Mouse (Mus musculus) limb, embryonic 13.5 days (tissue): Measurements from ENCODE around the gene Bud31. TPM values are rescaled to one million over a fixed set of nuclear protein-coding genes. Genes with fewer than 3 reads are reported as not detected.
"Not testable (repeated sequence)": the region's sequence is repeated elsewhere in the genome, so short reads cannot be mapped to it uniquely, and the experiment has no call there.

Experiments used
- ATAC-seq: fragments of 200-750 bp; cut with Nextera tagmentation; 2 replicates; pipeline ENCODE4 v1.8.0; 2017; ENCODE audit warnings: low read depth, moderate number of reproducible peaks, moderate TSS enrichment; ENCODE audit not compliant: low FRiP score
- H3K27ac ChIP-seq: fragments of 300-500 bp; sonication (generic); 2 replicates; pipeline ENCODE4 v1.5.1; 2015; ENCODE audit warnings: inconsistent platforms, mild to moderate bottlenecking, moderate library complexity
- H3K27me3 ChIP-seq: fragments of 300-500 bp; sonication (generic); 2 replicates; pipeline ENCODE4 v1.6.1; 2015; ENCODE audit warnings: mild to moderate bottlenecking, inconsistent platforms
- H3K36me3 ChIP-seq: fragments of 300-500 bp; sonication (generic); 2 replicates; pipeline ENCODE4 v1.6.1; 2015; ENCODE audit warnings: inconsistent platforms, mild to moderate bottlenecking, moderate library complexity
- H3K4me1 ChIP-seq: fragments of 300-500 bp; sonication (generic); 2 replicates; pipeline ENCODE4 v1.6.1; 2015; ENCODE audit warnings: inconsistent platforms
- H3K4me2 ChIP-seq: fragments of 300-500 bp; sonication (generic); replicated peaks from 2 replicates; pipeline ENCODE4 v1.6.1; 2015; ENCODE audit warnings: inconsistent platforms, mild to moderate bottlenecking, moderate library complexity
- H3K4me3 ChIP-seq: fragments of 300-500 bp; sonication (generic); 2 replicates; pipeline ENCODE4 v1.5.1; 2015; ENCODE audit warnings: moderate library complexity, mild to moderate bottlenecking, inconsistent platforms
- H3K9ac ChIP-seq: fragments of 300-500 bp; sonication (generic); 2 replicates; pipeline ENCODE4 v1.6.1; 2015; ENCODE audit warnings: mild to moderate bottlenecking, inconsistent platforms
- H3K9me3 ChIP-seq: fragments of 300-500 bp; sonication (generic); 2 replicates; pipeline ENCODE4 v1.6.1; 2016; ENCODE audit warnings: inconsistent platforms
- WGBS: fragments of 180-500 bp; shearing (Covaris S2); methylation state at CpG from one replicate; pipeline ENCODE4 v1.1.7; 2015; 5-methylcytosine and 5-hydroxymethylcytosine counted together
- polyA plus RNA-seq: library from polyadenylated mRNA; unstranded; fragments of >200 nt; fragmentation: Nextera tagmentation; extraction: Ambion mirVana; gene quantifications from 2 replicates; pipeline ENCODE4 v1.2.1, GENCODE M21; 2015

Bud31 gene
- polyA plus RNA-seq, result 218 and 225 TPM in 2 replicates

DNA sequence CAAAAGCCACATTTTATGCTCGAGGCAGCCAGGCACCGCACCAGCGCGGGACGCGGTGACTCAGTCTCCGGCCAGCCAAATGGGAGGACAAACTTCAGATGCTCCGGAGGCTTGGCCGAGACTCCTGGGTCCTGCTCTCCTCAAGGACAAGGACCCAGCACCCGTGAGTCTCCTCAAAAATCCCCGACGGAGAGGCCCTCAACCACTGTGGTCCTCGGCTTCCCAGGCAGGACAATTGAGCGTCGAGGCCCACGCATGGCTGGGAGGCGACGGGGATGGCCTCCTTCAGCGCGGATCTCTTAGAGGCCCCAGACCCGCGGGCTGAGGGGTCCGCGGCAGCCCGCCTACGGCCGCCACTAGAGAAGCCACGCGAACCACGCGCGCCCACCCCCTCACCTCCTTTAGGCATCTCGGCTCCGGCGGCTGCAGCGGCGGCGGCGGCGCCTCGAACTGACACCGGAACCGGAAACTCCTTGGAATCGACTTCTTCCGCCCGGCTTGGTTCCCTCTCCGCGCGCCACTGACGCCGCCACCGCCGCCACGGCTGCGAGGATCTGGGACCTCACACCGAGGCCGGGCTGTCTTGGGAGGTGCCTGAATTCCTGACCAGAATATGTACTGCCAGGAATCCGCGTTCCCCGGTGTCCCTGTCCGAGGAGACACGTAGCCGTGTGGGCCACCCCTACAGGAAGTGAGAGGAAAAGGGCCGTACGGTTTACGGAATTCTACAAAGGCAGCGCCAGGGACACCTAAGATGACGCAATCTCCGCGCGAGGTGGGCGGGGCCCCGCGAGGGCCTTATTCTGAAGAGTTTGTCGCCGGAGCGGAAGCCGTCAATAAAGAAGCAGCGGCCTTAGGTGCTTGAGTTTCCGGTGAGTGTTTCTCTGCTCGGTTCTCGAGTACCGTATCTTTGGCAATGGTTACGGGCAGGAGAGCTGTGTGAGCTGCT is at the start of gene Bud31, which contains the start of gene Pdap1:
Gene Bud31, plus strand, starts transcription at position 792 of the 949 bp plus-strand sequence.
Gene Pdap1, minus strand, starts transcription at position 668 of the 949 bp plus-strand sequence.
- peak; percentile 93 for ATAC-seq
- Histone ChIP-seq H3K27ac (peak within 1 kb of the TSS; percentile 84), H3K4me1 (peaks cover 28% of the 10 kb centered on the region), H3K4me2 (peak within 1 kb of the TSS; percentile 93), H3K9ac (peak within 1 kb of the TSS; percentile 94), H3K9me3 (no peaks in the 10 kb centered on the region), H3K36me3 (peaks cover 64% of the 10 kb centered on the region), H3K4me3 (peak within 1 kb of the TSS; percentile 82), H3K27me3 (no peaks in the 10 kb centered on the region)
- WGBS, result 0% methylated on average over 76 of the region's 84 CpGs

DNA sequence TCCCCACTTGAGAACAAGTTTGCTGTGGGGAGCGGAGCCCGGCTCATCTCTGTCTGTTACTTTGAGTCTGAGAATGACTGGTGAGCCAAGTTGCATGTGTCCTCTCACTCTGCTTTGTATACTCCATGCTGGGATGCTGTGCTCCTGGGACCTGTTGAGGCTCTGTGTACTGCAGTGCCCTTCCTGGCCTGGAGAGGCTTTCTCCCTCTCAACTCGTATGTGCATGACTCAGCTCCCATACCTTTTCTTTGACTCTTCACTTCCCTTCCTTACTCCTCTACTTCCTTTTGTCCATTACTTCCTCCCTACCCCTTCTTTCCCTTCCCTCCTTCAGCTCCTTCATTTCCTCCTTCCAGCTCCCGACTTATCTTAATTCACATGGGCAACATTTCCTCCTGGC is 44.0 kb upstream of the Bud31 start:
- WGBS, result 87% methylated on average over 4 of the region's 4 CpGs
- Histone ChIP-seq H3K4me2 (no peak overlapping the region), H3K9me3 (no peaks in the 10 kb centered on the region), H3K9ac (no peak overlapping the region), H3K4me3 (no peak overlapping the region), H3K4me1 (no peaks in the 10 kb centered on the region), H3K27me3 (no peaks in the 10 kb centered on the region), H3K27ac (no peak overlapping the region), H3K36me3 (peaks cover 96% of the 10 kb centered on the region)
- ATAC-seq, result no peak

DNA sequence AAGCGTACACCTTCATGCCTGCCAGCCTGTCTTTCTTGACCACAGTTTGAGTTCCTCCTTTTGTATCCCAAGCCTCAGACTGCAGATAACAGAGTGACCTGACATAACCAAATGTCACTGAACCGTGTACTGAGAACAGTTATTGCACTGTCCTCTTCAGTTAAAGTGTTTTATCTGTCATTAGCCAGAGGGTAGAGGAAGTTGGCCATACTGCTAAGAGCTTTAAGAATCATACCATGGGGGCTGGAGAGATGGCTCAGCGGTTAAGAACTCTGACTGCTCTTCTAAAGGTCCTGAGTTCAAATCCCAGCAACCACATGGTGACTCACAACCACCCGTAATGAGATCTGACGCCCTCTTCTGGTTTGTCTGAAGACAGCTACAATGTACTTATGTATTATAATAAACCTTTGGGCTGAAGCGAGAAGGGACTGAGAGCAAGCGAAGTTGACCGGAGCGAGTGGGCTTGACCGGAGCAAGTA is 41.8 kb upstream of the Bud31 start:
- 91% methylated on average over 10 of the region's 10 CpGs for WGBS
- H3K27ac ChIP-seq, result no peak overlapping the region
- no peak overlapping the region for H3K4me2 ChIP-seq
- no peak overlapping the region for H3K9ac ChIP-seq
- no peak overlapping the region for H3K4me3 ChIP-seq
- H3K27me3 ChIP-seq, result no peaks in the 10 kb centered on the region
- H3K4me1 ChIP-seq, result no peaks in the 10 kb centered on the region
- peaks cover 97% of the 10 kb centered on the region for H3K36me3 ChIP-seq
- no peaks in the 10 kb centered on the region for H3K9me3 ChIP-seq
- ATAC-seq, result no peak

DNA sequence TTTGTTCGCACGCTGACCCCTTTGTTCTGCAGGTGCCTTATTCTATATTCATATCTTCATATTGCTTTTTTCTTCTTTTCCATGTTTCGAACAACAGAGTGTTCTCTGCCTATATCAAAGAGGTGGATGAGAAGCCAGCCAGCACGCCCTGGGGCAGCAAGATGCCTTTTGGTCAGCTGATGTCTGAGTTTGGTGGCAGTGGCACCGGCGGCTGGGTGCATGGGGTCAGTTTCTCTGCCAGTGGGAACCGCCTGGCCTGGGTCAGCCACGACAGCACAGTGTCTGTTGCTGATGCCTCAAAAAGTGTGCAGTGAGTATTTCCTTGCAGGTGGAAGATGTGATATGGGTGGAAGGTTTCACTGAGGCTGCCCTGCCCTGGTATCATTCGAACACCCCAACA is 39.2 kb upstream of the Bud31 start:
- WGBS, result 97% methylated on average over 9 of the region's 9 CpGs
- H3K36me3 ChIP-seq, result peaks cover 98% of the 10 kb centered on the region
- H3K4me1 ChIP-seq, result no peaks in the 10 kb centered on the region
- ATAC-seq, result no peak
- no peak overlapping the region for H3K4me2 ChIP-seq
- H3K4me3 ChIP-seq, result no peak overlapping the region
- no peak overlapping the region for H3K9ac ChIP-seq
- no peaks in the 10 kb centered on the region for H3K27me3 ChIP-seq
- H3K9me3 ChIP-seq, result no peaks in the 10 kb centered on the region
- no peak overlapping the region for H3K27ac ChIP-seq

DNA sequence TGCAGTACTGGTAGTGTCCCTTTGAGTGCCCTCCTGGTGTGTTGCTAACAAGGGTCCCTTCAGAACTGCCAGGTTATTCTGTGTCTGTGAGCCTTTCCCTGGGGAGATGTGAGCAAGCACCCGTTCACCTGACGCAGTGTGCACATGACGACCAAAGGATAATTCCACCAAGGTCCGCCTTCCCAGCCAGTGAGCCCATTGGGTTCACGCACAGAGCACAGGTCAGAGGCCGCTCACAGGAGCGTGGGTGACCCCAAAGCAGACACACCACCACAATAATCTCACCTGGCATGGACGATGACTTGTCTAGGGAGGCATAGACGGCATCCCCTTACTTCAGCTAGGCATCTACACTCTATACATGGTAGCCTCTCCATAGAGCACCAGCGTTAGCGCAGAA is 38.7 kb upstream of the Bud31 start:
- not testable (repeated sequence) for H3K27me3 ChIP-seq, H3K4me3 ChIP-seq, H3K27ac ChIP-seq, H3K4me2 ChIP-seq, ATAC-seq, H3K9ac ChIP-seq, H3K9me3 ChIP-seq, H3K4me1 ChIP-seq
- 97% methylated on average over 11 of the region's 11 CpGs for WGBS
- H3K36me3 ChIP-seq, result peaks cover 98% of the 10 kb centered on the region

DNA sequence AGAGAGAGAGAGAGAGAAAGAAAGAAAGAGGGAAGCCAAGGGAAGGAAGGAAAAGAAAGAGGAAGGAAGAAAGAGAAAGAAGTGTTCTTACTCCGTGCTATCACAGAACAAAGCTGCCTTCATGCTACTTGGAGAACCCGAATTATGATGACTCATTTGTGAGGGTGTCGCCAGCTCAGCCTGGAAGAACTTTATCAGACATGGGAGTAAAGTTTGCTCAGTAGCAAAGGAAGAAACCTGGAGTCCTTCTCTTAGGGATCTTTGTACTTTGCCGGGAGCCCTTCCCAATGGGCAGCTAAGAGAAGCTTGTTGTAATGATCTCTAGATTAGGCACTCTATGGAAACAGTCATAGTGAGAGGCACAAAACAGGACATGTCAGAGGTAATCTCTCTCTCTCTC is 37.5 kb upstream of the Bud31 start:
- no peak for ATAC-seq
- H3K9ac ChIP-seq, result no peak overlapping the region
- no peak overlapping the region for H3K27ac ChIP-seq
- no peak overlapping the region for H3K4me3 ChIP-seq
- H3K4me1 ChIP-seq, result no peaks in the 10 kb centered on the region
- H3K36me3 ChIP-seq, result peaks cover 98% of the 10 kb centered on the region
- 91% methylated on average over 4 of the region's 4 CpGs for WGBS
- no peaks in the 10 kb centered on the region for H3K27me3 ChIP-seq
- H3K9me3 ChIP-seq, result no peaks in the 10 kb centered on the region
- H3K4me2 ChIP-seq, result no peak overlapping the region

DNA sequence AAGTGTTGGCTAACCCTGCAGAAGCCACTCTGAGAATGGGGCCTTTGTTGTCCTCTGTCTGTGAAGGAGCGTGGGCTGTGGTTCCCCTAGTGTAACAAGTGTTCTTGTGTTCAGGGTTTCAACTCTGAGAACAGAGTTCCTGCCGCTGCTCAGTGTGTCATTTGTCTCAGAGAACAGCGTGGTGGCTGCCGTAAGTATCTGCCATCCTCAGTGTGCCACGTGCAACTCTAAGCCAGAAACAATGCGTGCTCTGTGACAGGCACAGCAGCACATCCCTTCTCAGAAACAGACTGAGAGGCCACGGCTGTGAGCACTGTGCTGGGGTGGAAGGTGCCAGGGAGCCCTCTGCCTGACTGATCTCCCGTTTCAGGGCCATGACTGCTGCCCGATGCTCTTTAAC is 35.8 kb upstream of the Bud31 start:
- H3K4me2 ChIP-seq, result no peak overlapping the region
- peak; percentile 32; the same call in 1 of the 2 replicates for ATAC-seq
- WGBS, result 89% methylated on average over 9 of the region's 9 CpGs
- no peaks in the 10 kb centered on the region for H3K4me1 ChIP-seq
- H3K4me3 ChIP-seq, result no peak overlapping the region
- H3K9ac ChIP-seq, result no peak overlapping the region
- H3K27me3 ChIP-seq, result no peaks in the 10 kb centered on the region
- H3K27ac ChIP-seq, result no peak overlapping the region
- peaks cover 97% of the 10 kb centered on the region for H3K36me3 ChIP-seq
- no peaks in the 10 kb centered on the region for H3K9me3 ChIP-seq

DNA sequence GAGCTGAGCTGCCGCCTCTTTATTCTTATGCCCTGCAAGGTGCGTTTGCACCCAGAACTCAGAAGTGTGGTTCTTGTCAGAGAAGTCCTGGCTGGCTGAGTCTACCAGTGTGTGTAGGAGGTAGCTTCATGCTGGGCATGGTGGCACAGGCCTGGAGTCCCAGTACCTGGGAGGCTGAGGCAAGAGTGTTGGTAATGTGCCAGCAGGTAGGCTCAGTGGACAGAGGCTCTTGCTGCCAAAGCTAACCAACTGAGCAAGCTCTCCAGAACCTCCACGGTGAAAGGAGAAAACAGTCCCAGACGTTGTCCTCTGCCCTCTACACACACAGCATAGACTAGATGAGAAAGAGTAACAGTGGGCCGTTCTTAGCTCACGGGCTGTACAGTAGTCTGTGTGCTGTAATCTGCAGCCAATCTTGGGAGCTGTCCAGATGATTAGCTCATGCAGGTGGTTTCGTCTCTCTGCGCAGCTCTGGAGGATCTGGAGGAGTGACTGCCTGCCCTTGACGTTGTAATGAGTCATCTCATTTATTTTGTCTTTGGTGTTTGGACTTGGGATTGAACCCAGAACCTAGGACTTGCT is 34.4 kb upstream of the Bud31 start:
- ATAC-seq, result no peak
- 92% methylated on average over 9 of the region's 9 CpGs for WGBS

DNA sequence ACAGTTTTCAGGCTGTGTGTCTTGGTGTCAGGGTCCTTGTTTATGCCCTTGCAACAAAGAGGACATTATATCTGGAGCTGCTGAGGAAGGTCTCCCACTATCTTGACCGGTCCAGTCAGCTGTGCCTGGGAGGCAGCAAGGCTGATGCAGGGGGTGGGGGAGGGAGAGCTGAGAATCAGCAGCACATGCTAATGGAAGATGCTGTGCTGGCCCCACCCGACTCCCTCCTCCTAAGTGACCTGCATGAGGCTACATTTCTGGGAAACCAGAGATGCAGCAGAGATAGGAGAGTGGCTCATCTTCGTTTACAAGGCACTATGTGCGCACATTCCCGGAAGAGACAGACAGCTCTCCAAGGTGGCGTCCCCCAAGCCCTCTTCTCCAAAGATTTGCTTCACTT is 29.8 kb upstream of the Bud31 start:
- WGBS, result 87% methylated on average over 6 of the region's 6 CpGs
- no peak for ATAC-seq
- Histone ChIP-seq H3K27me3 (no peaks in the 10 kb centered on the region), H3K27ac (no peak overlapping the region), H3K9ac (no peak overlapping the region), H3K4me2 (no peak overlapping the region), H3K4me3 (no peak overlapping the region), H3K4me1 (peaks cover 14% of the 10 kb centered on the region), H3K9me3 (no peaks in the 10 kb centered on the region), H3K36me3 (peaks cover 54% of the 10 kb centered on the region)

More for the DNA sequence above, 34.4 kb upstream of the Bud31 start:
- Histone ChIP-seq H3K4me3 (no peak overlapping the region), H3K4me1 (no peaks in the 10 kb centered on the region), H3K9me3 (no peaks in the 10 kb centered on the region), H3K27ac (no peak overlapping the region), H3K4me2 (no peak overlapping the region), H3K36me3 (peaks cover 97% of the 10 kb centered on the region), H3K27me3 (no peaks in the 10 kb centered on the region), H3K9ac (no peak overlapping the region)

DNA sequence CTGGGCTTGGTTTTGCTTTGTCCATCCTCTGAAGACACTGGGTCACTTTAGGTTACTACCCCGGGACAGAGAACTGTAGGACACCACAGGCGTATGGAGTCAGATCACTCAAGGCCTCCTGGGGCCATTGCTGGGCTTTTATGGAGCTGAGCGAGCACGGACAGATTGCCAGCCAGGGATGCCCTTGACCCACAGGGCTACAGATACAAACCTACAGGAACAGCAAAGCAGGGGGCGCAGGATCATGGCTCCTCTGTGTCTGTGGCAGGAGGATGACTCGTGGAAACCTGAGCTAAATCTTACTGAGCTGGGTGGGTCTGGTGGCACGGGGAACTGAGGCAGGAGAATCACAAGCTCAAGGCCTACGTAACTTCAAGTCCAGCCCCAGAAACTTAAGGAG is 27.6 kb upstream of the Bud31 start:
- Histone ChIP-seq H3K4me3 (no peak overlapping the region), H3K9ac (no peak overlapping the region), H3K4me1 (peaks cover 32% of the 10 kb centered on the region), H3K27me3 (no peaks in the 10 kb centered on the region), H3K9me3 (no peaks in the 10 kb centered on the region), H3K36me3 (peaks cover 33% of the 10 kb centered on the region), H3K4me2 (no peak overlapping the region), H3K27ac (no peak overlapping the region)
- 76% methylated on average over 8 of the region's 8 CpGs for WGBS
- ATAC-seq, result no peak

DNA sequence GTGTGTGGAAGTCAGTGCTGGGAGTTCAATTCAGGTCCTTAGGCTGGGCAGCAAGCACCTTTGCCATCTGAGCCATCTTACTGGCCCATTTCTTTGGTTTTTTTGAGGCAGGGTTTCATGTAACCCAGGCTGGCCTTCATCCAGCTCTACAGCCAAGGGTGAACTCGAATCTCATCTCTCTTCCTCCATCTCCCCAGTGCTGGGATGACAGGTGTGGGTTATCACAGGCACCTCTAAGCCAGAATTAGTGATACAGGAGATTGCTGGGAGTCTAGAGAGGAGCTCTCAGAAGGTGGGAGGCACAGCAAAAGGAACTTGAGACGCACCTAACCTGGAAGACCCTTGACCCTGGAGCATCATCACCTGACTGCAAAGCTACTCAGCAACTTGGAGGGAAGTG is 26.7 kb upstream of the Bud31 start:
- 59% methylated on average over 2 of the region's 2 CpGs for WGBS
- no peak overlapping the region for H3K27ac ChIP-seq
- H3K9me3 ChIP-seq, result no peaks in the 10 kb centered on the region
- no peak overlapping the region for H3K9ac ChIP-seq
- ATAC-seq, result no peak
- peak overlapping the region; percentile 91 for H3K4me2 ChIP-seq
- peak overlapping the region; percentile 67 for H3K4me3 ChIP-seq
- peaks cover 37% of the 10 kb centered on the region for H3K4me1 ChIP-seq
- peaks cover 24% of the 10 kb centered on the region for H3K36me3 ChIP-seq
- no peaks in the 10 kb centered on the region for H3K27me3 ChIP-seq

DNA sequence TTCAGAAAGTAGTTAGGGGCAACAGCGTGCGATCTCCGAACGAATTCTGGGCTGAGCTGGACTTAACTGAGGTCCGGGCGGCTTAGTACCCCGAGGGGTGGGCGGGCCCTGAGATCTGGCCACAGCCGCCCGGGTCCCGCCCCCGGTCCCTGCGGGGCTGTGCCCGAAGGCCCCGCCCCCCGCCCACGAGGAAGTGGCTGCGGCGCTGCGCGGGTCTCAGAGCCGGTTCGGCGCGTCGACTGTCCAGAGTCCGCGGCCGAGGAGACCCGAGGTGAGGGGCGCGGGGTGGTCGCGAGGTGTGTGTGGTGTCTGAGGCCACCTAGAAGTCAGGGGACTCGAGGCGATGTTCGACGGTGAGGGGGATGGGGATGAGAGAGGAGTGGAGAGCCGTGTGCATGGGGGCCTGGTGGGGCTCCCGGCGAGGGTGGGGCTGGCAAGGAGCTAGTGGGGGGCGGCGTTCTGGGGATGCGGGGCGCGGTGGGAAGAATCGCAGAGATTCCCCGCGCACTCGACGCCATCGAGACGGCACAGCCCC is 26.0 kb upstream of the Bud31 start, which contains the start of gene Arpc1b:
Gene Arpc1b, plus strand, starts transcription at position 145 of the 535 bp plus-strand sequence.
- Histone ChIP-seq H3K9me3 (0 out of 2 replicates have a peak, but pooled peaks cover 1% of the 10 kb centered on the region), H3K36me3 (peaks cover 21% of the 10 kb centered on the region), H3K9ac (peak within 1 kb of the TSS; percentile 77), H3K27ac (peak within 1 kb of the TSS; percentile 61; the same call in 1 of the 2 replicates), H3K4me2 (peak within 1 kb of the TSS; percentile 91), H3K4me3 (peak within 1 kb of the TSS; percentile 67), H3K27me3 (no peaks in the 10 kb centered on the region), H3K4me1 (peaks cover 37% of the 10 kb centered on the region)
- ATAC-seq, result peak; percentile 46
- under 1% methylated on average over 49 of the region's 53 CpGs for WGBS
